Mouse (Mus musculus): ENCODE data around the gene Hfe.
A peak's percentile ranks its signal among the peaks of the same experiment; 100 is the strongest.
"Not testable (repeated sequence)": the region's sequence is repeated elsewhere in the genome, so short reads cannot be mapped to it uniquely, and the experiment has no call there.

Gene Hfe

GRCm38 (mm10) chr13:23716261-23717042 is 5.8 kb upstream of the Hfe start:
- no peak for DNase-seq (ENCODE audit: low spot score in 2 of 2)

GRCm38 (mm10) chr13:23709714-23710373 is 810 bp downstream of the Hfe start:
- DNase-seq (ENCODE audit: low spot score in 2 of 2): no peak

DNA sequence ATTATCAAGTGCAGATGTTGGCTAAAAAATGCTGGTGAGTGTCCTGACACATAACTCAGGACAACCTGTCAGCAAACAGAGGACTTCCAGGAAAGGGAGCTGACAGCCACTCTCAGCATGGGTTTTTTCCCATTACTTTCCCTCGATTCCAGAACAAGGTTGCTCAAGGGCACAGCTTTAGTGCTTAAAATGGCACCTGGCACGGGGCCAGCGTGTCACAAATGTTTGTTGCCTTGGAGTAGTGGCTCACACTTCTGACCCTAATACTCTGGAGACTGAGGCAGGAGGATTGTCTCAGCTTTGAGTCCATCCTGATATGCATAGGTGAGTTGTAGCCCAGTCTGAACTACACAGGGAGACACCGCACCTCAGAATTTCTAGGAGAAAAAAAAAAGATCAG is 2.0 kb downstream of the Hfe start:
- DNase-seq (ENCODE audit: low spot score in 2 of 2): no peak

GRCm38 (mm10) chr13:23708041-23708440 is 2.6 kb downstream of the Hfe start:
- no peak for DNase-seq (ENCODE audit: low spot score in 2 of 2)

DNA sequence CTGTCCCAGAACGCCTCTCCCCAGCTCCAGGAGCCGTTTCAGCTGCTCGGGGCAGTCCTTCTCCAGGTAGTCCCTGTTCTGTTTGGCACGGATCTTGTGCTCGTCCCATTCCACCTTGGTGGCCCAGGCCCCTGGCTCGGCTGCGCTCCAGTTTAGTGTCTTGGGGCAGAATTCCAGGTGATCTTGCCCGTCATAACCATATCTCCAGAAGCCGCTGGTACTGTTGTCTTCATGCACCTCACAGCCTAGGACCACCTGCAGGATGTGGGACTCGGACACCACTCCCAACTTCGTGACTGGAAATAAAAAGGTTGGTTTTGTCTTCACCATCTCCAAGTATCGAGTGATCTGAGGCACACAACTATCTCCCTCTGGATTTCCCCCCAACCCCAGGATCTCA is 3.9 kb downstream of the Hfe start:
- no peak for DNase-seq (ENCODE audit: low spot score in 2 of 2)

- DNase-seq (ENCODE audit: low spot score in 2 of 2): no peak
These were observed 4.8 kb downstream of the Hfe start for GRCm38 (mm10) chr13:23705751-23706356.

GRCm38 (mm10) chr13:23702801-23703200 is 7.9 kb downstream of the Hfe start:
- not testable (repeated sequence) for DNase-seq (ENCODE audit: low spot score in 2 of 2)

- DNase-seq (ENCODE audit: low spot score in 2 of 2): no peak
These were observed 8.4 kb downstream of the Hfe start for GRCm38 (mm10) chr13:23702220-23702619.

GRCm38 (mm10) chr13:23700786-23701520 is 9.7 kb downstream of the Hfe start:
- DNase-seq (ENCODE audit: low spot score in 2 of 2): peak in 1 of 2 experiments; percentile 66

DNA sequence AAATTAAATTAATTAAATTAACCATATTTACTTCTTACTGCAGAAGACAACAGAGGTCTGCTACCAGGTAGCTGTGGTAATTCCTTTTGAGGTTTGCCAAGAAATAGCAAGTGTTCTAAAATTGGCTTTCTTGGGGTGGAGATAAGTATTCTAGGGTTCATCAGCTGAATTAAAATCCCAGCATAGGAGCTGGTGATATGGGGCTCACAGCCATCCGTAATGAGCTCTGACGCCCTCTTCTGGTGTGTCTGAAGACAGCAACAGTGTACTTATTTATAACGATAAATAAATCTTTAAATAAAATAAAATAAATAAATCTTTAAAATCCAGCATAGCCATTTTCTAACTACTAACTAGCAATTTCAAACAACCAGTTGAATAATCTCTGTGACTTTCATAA is 10.9 kb downstream of the Hfe start:
- DNase-seq (ENCODE audit: low spot score in 2 of 2): no peak

GRCm38 (mm10) chr13:23698996-23699395 is 11.7 kb downstream of the Hfe start:
- DNase-seq (ENCODE audit: low spot score in 2 of 2): no peak

- peak; percentile 97 for DNase-seq (ENCODE audit: low spot score in 2 of 2)
These were observed 12.4 kb downstream of the Hfe start, which contains the start of gene Hist1h4c for GRCm38 (mm10) chr13:23698300-23698693. Gene Hist1h4c, minus strand, starts transcription at chr13:23698454.

GRCm38 (mm10) chr13:23697491-23698299 is 13.0 kb downstream of the Hfe start:
- DNase-seq (ENCODE audit: low spot score in 2 of 2): no peak

DNA sequence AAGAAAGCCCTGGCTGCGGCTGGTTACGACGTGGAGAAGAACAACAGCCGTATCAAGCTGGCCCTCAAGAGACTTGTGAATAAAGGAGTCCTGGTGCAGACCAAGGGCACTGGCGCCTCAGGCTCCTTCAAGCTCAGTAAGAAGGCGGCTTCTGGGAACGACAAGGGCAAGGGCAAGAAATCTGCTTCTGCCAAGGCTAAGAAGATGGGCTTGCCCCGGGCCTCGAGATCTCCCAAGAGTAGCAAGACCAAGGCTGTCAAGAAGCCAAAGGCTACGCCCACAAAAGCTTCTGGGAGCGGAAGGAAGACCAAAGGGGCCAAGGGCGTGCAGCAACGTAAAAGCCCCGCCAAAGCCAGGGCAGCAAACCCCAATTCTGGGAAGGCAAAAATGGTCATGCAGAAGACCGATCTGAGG is 14.6 kb downstream of the Hfe start:
- no peak for DNase-seq (ENCODE audit: low spot score in 2 of 2)

DNA sequence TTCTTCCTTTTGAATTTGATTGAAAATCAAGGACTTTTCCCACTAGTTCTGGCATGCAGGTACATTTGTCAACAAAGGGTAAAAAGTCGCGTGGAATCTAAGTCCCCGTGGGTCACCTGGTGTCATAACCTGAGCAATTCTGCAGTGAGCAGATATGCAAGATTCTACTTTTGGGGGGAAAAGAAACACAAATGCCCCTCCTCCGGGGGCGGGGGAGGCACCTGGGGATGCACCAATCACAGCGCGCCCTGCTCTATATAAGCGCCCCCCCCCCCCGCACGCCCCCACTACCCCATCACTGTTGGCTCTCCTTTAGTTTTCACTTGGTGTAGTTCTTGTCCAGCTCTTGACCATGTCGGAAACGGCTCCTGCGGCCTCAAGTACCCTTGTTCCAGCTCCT is 15.1 kb downstream of the Hfe start, which contains the start of gene Hist1h1t:
Gene Hist1h1t (plus strand): TSS at position 301 of the 400 bp plus-strand sequence.
- no peak for DNase-seq (ENCODE audit: low spot score in 2 of 2)

- no peak for DNase-seq (ENCODE audit: low spot score in 2 of 2)
These were observed 15.7 kb downstream of the Hfe start for GRCm38 (mm10) chr13:23694956-23695355.

DNA sequence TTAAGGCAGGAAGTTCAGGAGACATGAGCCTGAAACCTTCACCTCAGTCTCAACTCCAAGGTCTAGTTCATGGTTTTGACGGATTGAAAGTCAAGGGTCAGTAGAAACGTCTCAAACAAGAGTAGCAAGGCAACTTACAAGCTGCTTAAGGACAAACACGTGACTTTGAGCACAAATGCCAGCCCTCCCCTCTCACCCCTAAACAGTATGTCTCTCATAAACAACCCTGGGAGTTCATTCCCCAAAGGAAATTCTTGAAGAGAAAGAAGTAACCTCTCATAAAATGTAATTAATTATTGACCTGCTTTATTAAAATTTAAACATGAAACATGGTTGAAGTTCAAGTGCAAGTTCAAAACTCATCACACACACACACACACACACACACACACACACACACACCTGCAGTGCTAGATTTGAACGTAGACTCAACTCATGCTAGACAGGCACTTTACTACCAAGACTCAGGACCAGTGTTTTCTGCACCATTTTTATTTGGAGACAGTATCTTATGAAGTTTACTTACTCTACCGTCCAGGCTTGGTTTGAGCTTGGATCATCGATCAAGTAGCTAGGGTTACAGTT is 16.7 kb downstream of the Hfe start:
- no peak for DNase-seq (ENCODE audit: low spot score in 2 of 2)

GRCm38 (mm10) chr13:23689459-23689858 is 21.2 kb downstream of the Hfe start:
- no peak for DNase-seq (ENCODE audit: low spot score in 2 of 2)

- DNase-seq (ENCODE audit: low spot score in 2 of 2): no peak
These were observed 21.7 kb downstream of the Hfe start for GRCm38 (mm10) chr13:23688956-23689355.

GRCm38 (mm10) chr13:23687907-23688306 is 22.7 kb downstream of the Hfe start:
- no peak for DNase-seq (ENCODE audit: low spot score in 2 of 2)

DNA sequence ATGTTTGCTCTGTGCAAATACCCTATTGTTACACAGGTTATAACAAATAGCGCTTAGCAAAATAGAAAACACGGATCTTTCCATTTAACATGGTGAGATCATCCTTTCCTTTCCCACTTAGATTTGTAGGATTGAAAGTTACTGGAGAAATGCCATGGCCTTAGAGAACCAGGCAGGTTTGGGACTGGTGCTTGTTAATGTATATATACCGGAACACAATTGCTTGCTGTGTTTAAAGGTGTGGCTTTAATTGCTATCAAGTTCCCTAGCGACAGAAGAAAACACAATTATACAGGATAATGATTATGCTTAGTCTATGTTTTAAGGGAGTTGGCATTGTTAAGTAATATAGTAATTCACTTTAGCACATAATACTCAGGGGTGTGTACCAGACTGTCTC is 23.5 kb downstream of the Hfe start:
- DNase-seq (ENCODE audit: low spot score in 2 of 2): no peak
